Comparison of ENCODE assay signal across 34 mouse cellular contexts in the genomic region with DNA sequence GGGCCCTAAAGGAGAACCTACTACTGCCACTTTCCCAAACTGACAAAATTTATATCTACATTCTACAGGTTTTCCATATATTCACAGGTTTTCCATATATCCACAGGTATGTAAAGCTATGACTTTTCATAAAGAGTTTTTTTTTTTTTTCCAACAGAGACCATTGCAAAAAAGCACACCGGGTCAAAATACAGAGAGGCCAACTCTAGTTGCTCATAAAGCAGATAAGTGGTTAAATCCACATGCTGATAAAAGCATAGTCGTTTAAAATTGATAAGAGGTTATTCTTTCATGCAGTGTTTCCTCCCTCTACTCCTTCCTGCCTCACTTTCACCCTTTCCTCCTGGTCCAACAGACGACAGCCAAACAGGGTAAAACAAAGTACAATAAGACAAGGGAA.
"Had no signal": no experiment of that assay in that cellular context is flagged by ENCODE, and none has a peak within 500 bp of the region (broad histone marks: within the 10 kb centered on the region; RNA-seq: fewer than 3 reads in every experiment).

No protein-coding gene starts in this region.

- H3K36me3 ChIP-seq: heart, embryonic 10.5 days; heart, embryonic 12.5 days; heart, embryonic 13.5 days; heart, embryonic 15.5 days; hindbrain, embryonic 10.5 days; hindbrain, embryonic 12.5 days; hindbrain, embryonic 13.5 days; hindbrain, embryonic 15.5 days; intestine, embryonic 15.5 days; kidney, embryonic 15.5 days had no signal

- DNase-seq: heart, postnatal 10 days; heart, postnatal 14 days; heart, postnatal 36 days; heart, postnatal 4 days; kidney, adult 18-20 months; kidney, adult 2 months; kidney, adult 8-10 months; kidney, adult 9 months; kidney, postnatal 10 days; kidney, postnatal 14 days; kidney, postnatal 25 days; kidney, postnatal 36 days; kidney, postnatal 4 days; layer of hippocampus, adult 9-11 months; layer of hippocampus, postnatal 36 days had no signal

- H3K4me1 ChIP-seq: heart, embryonic 10.5 days; heart, embryonic 12.5 days; heart, embryonic 13.5 days; heart, embryonic 15.5 days; hindbrain, embryonic 10.5 days; hindbrain, embryonic 12.5 days; hindbrain, embryonic 13.5 days; hindbrain, embryonic 15.5 days; intestine, embryonic 15.5 days; kidney, embryonic 15.5 days had no signal

- H3K9me3 ChIP-seq: heart, embryonic 10.5 days; heart, embryonic 12.5 days; heart, embryonic 13.5 days; heart, embryonic 15.5 days; hindbrain, embryonic 10.5 days; hindbrain, embryonic 12.5 days; hindbrain, embryonic 13.5 days; hindbrain, embryonic 15.5 days; intestine, embryonic 15.5 days; kidney, embryonic 15.5 days had no signal

- H3K27ac ChIP-seq: heart, embryonic 10.5 days; heart, embryonic 13.5 days; heart, embryonic 15.5 days; hindbrain, embryonic 10.5 days; hindbrain, embryonic 12.5 days; hindbrain, embryonic 13.5 days; hindbrain, embryonic 14.5 days; hindbrain, embryonic 15.5 days; hindbrain, postnatal 0 days; intestine, embryonic 15.5 days; kidney, embryonic 15.5 days; kidney, postnatal 0 days; layer of hippocampus, adult 2 months had no signal

- H3K27me3 ChIP-seq: heart, embryonic 12.5 days; heart, embryonic 13.5 days; heart, embryonic 15.5 days; hindbrain, embryonic 12.5 days; hindbrain, embryonic 13.5 days; hindbrain, embryonic 15.5 days; intestine, embryonic 15.5 days; kidney, embryonic 15.5 days had no signal

- H3K4me3 ChIP-seq: heart, embryonic 10.5 days; heart, embryonic 12.5 days; heart, embryonic 13.5 days; heart, embryonic 15.5 days; hindbrain, embryonic 10.5 days; hindbrain, embryonic 12.5 days; hindbrain, embryonic 13.5 days; hindbrain, embryonic 15.5 days; intestine, embryonic 15.5 days; kidney, embryonic 15.5 days; layer of hippocampus, adult 2 months had no signal

- H3K9ac ChIP-seq: heart, embryonic 12.5 days; heart, embryonic 13.5 days; heart, embryonic 15.5 days; hindbrain, embryonic 12.5 days; hindbrain, embryonic 13.5 days; hindbrain, embryonic 14.5 days; hindbrain, embryonic 15.5 days; intestine, embryonic 15.5 days; kidney, embryonic 15.5 days had no signal

- ATAC-seq: hindbrain, embryonic 16.5 days; hindbrain, postnatal 0 days; inflammation-experienced regulatory T-cells, adult 6 months; intestine, embryonic 15.5 days; intestine, embryonic 16.5 days; intestine, postnatal 0 days had no signal

- H3K4me2 ChIP-seq: heart, embryonic 11.5 days; heart, embryonic 12.5 days; heart, embryonic 13.5 days; heart, embryonic 15.5 days; hindbrain, embryonic 12.5 days; hindbrain, embryonic 13.5 days; hindbrain, embryonic 14.5 days; hindbrain, embryonic 15.5 days; intestine, embryonic 15.5 days; kidney, embryonic 15.5 days had no signal
